Mouse (Mus musculus) bone marrow macrophage, adult 2 months (primary cell): Measurements from ENCODE around the gene Gga1.

ENCODE experiments used
- CTCF ChIP-seq: IDR thresholded peaks from 2 replicates; pipeline ENCODE4 v1.5.1; 2012; ENCODE audit warnings: low read depth, mild to moderate bottlenecking, low read length, moderate library complexity
- POLR2A ChIP-seq: IDR thresholded peaks from 2 replicates; pipeline ENCODE4 v1.6.1; 2012; ENCODE audit warnings: mild to moderate bottlenecking, low read depth, low read length, borderline replicate concordance

GRCm38 (mm10) chr15:78843581-78844469 lies 33.2 kb upstream of the Gga1 start:
- TF ChIP-seq POLR2A (no peak), CTCF (no peak)
